ENCODE assay signal across 7 mouse cellular contexts in genomic region chr13:100491623-100492022, GRCm38 (mm10). TPM values are rescaled to one million over a fixed set of nuclear protein-coding genes. Genes with fewer than 3 reads are reported as not detected.
DNase-seq lines count a peak whose midpoint lies in the region; ATAC-seq and TF ChIP-seq lines count a peak whose summit lies in the region.

No protein-coding gene starts in this region.

- no peaks in the 10 kb centered on the region for H3K4me1 ChIP-seq in lung, embryonic 14.5 days (ENCODE audit: insufficient read depth)
- H3K4me1 ChIP-seq in embryonic fibroblast, embryonic 13.5 days (ENCODE audit: control insufficient read depth, insufficient read depth, low read length): no peaks in the 10 kb centered on the region; the same call in 1 of the 2 replicates
- no peaks in the 10 kb centered on the region for H3K4me1 ChIP-seq in limb, embryonic 11.5 days (ENCODE audit: control insufficient read depth, insufficient read depth, low read length)
- peaks cover 3% of the 10 kb centered on the region; the same call in 1 of the 2 replicates for H3K4me1 ChIP-seq in olfactory bulb, adult 2 months (ENCODE audit: control insufficient read depth, insufficient read depth, low read length)

- peak overlapping the region; percentile 89 for H3K9ac ChIP-seq in lung, embryonic 14.5 days
- H3K9ac ChIP-seq in limb, embryonic 11.5 days (ENCODE audit: low read length): peak overlapping the region; percentile 95

- no peaks in the 10 kb centered on the region for H3K27me3 ChIP-seq in lung, embryonic 14.5 days (ENCODE audit: insufficient read depth, low read length)
- no peaks in the 10 kb centered on the region for H3K27me3 ChIP-seq in limb, embryonic 11.5 days (ENCODE audit: control insufficient read depth, insufficient read depth, low read length)

- no peaks in the 10 kb centered on the region for H3K9me3 ChIP-seq in lung, embryonic 14.5 days (ENCODE audit: low read depth, low read length)
- H3K9me3 ChIP-seq in limb, embryonic 11.5 days (ENCODE audit: control insufficient read depth, low read length): no peaks in the 10 kb centered on the region

- WGBS in lung, embryonic 14.5 days: 12% methylated on average over 6 of the region's 6 CpGs
- 15% methylated on average over 6 of the region's 6 CpGs for WGBS in limb, embryonic 11.5 days
- WGBS in olfactory bulb, adult 2 months: 15% methylated on average over 6 of the region's 6 CpGs

- TF ChIP-seq POLR2A in embryonic fibroblast, embryonic 13.5 days (IDR thresholded peaks at IDR 0.05; ENCODE audit: low read depth, low read length): no peak
- no peak for TF ChIP-seq POLR2A in olfactory bulb, adult 2 months (IDR thresholded peaks at IDR 0.05; ENCODE audit: insufficient read depth, low read depth, low read length)

- peak overlapping the region; percentile 81 for H3K4me2 ChIP-seq in lung, embryonic 14.5 days
- H3K4me2 ChIP-seq in limb, embryonic 11.5 days (ENCODE audit: low read depth, severe bottlenecking): peak overlapping the region; percentile 71

- peaks cover 31% of the 10 kb centered on the region for H3K36me3 ChIP-seq in lung, embryonic 14.5 days (ENCODE audit: insufficient read depth)
- H3K36me3 ChIP-seq in limb, embryonic 11.5 days (ENCODE audit: control insufficient read depth, insufficient read depth, low read length): peaks cover 3% of the 10 kb centered on the region

- no peak for DNase-seq in lung, embryonic 14.5 days
- DNase-seq in lung, postnatal 14 days: no peak
- no peak for DNase-seq in limb, embryonic 11.5 days (ENCODE audit: low spot score)
- DNase-seq in ovary, adult 18-20 months (ENCODE audit: low spot score): no peak

- peak; percentile 28 for ATAC-seq in lung, embryonic 14.5 days (ENCODE audit: insufficient read depth)
- 0 out of 2 replicates have a peak, but pooled peaks have one; percentile 16 for ATAC-seq in limb, embryonic 11.5 days (ENCODE audit: insufficient number of reproducible peaks, low FRiP score, low TSS enrichment, low read depth)
- ATAC-seq in frontal cortex, adult (ENCODE audit: low TSS enrichment): no peak

- H3K4me3 ChIP-seq in lung, embryonic 14.5 days (ENCODE audit: low read depth, low read length): peak overlapping the region; percentile 92
- peak overlapping the region; percentile 92 for H3K4me3 ChIP-seq in embryonic fibroblast, embryonic 13.5 days (ENCODE audit: insufficient read depth, low read length)
- peak overlapping the region; percentile 96 for H3K4me3 ChIP-seq in limb, embryonic 11.5 days (ENCODE audit: low read depth, low read length)
- peak overlapping the region; percentile 95 for H3K4me3 ChIP-seq in olfactory bulb, adult 2 months (ENCODE audit: insufficient read depth, low read depth, low read length)

- TF ChIP-seq CTCF in lung, embryonic 14.5 days (IDR thresholded peaks at IDR 0.05; ENCODE audit: low read depth): no peak
- no peak for TF ChIP-seq CTCF in embryonic fibroblast, embryonic 13.5 days (IDR thresholded peaks at IDR 0.05; ENCODE audit: borderline replicate concordance, insufficient read depth, low read length)
- TF ChIP-seq CTCF in olfactory bulb, adult 2 months (IDR thresholded peaks at IDR 0.05; ENCODE audit: insufficient read depth, low read depth, low read length): no peak

- H3K27ac ChIP-seq in lung, embryonic 14.5 days (ENCODE audit: low read depth): no peak overlapping the region
- no peak overlapping the region for H3K27ac ChIP-seq in embryonic fibroblast, embryonic 13.5 days (ENCODE audit: insufficient read depth, low read length)
- no peak overlapping the region for H3K27ac ChIP-seq in limb, embryonic 11.5 days (replicated peaks; ENCODE audit: low read depth, low read length)
- H3K27ac ChIP-seq in olfactory bulb, adult 2 months (ENCODE audit: insufficient read depth, low read depth, low read length): no peak overlapping the region

RNA-seq across cellular contexts. Expression of gene Gtf2h2, which starts 0.8 kb away (rescaled TPM):
- polyA plus RNA-seq in lung, embryonic 14.5 days (2014; fragmentation: Nextera tagmentation; extraction: Ambion mirVana): 75.0 and 77.3 TPM in 2 replicates
- 30.8 and 42.1 TPM in 2 replicates for polyA plus RNA-seq in embryonic fibroblast, embryonic 13.5 days (2011; ENCODE audit: insufficient read length, low read depth, missing spikeins)
- 91.1 and 97.8 TPM in 2 replicates for polyA plus RNA-seq in limb, embryonic 11.5 days (2014; fragmentation: Nextera tagmentation; extraction: Ambion mirVana)
- not detected in 2 replicates for polyA plus RNA-seq in olfactory bulb, adult 2 months (2012; ENCODE audit: insufficient read depth, insufficient read length, low replicate concordance, missing spikeins)

RNA-seq across cellular contexts. Expression of gene Naip1, which starts 39.0 kb away (rescaled TPM):
- not detected in 2 replicates for polyA plus RNA-seq in lung, embryonic 14.5 days (2014; fragmentation: Nextera tagmentation; extraction: Ambion mirVana)
- not detected in 2 replicates for polyA plus RNA-seq in embryonic fibroblast, embryonic 13.5 days (2011; ENCODE audit: insufficient read length, low read depth, missing spikeins)
- polyA plus RNA-seq in limb, embryonic 11.5 days (2014; fragmentation: Nextera tagmentation; extraction: Ambion mirVana): not detected in 2 replicates
- not detected in 2 replicates for polyA plus RNA-seq in olfactory bulb, adult 2 months (2012; ENCODE audit: insufficient read depth, insufficient read length, low replicate concordance, missing spikeins)
